Comparison of ENCODE assay signal across 8 mouse cellular contexts in the genomic region with DNA sequence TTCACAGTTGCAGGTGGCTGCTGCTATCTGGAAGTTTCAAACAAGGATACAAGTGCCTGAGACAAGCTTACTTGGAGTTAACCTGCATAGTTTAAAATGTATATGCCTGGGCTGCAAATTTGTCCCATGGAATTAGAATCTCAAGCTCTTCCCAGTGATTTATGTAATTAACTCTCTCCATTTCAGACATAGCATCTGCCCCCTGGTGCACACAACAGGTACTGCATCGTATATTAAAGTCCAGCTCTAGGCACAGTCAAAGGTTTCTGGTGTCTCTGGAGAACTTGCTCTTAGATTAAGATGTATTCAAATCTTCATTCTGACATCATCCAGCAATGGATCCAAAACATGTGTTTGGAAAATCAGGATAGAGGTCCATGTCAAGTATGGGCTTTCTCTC.
DNase-seq lines count a peak whose midpoint lies in the region; ATAC-seq and TF ChIP-seq lines count a peak whose summit lies in the region.

No protein-coding gene starts in this region.

- H3K9ac ChIP-seq in hindbrain, embryonic 16.5 days (ENCODE audit: low read depth, low read length) = no peak overlapping the region

- DNase-seq in hindbrain, embryonic 10.5 days (ENCODE audit: low spot score) = peak; percentile 41
- peak; percentile 53 for DNase-seq in testis, postnatal 10 days (ENCODE audit: low spot score)
- no peak for DNase-seq in testis, postnatal 14 days (ENCODE audit: low spot score)
- DNase-seq in brain, embryonic 14.5 days (ENCODE audit: low read depth) = peak; percentile 49
- DNase-seq in layer of hippocampus, postnatal 10 days (ENCODE audit: low spot score in 2 of 2) = peak; percentile 25 to 45
- DNase-seq in thymus, postnatal 14 days = peak; percentile 9
- DNase-seq in T-cell, adult 2 months (ENCODE audit: low spot score) = no peak

- 11% methylated on average over 1 of the region's 1 CpGs for WGBS in hindbrain, embryonic 10.5 days
- 11% methylated on average over 1 of the region's 1 CpGs for WGBS in hindbrain, embryonic 16.5 days

- no peak overlapping the region for H3K27ac ChIP-seq in hindbrain, embryonic 10.5 days
- H3K27ac ChIP-seq in hindbrain, embryonic 16.5 days (ENCODE audit: low read depth, low read length) = no peak overlapping the region

- peak; percentile 65; the same call in 1 of the 2 replicates for TF ChIP-seq CTCF in brain, embryonic 14.5 days (IDR thresholded peaks at IDR 0.05; ENCODE audit: borderline replicate concordance, extremely low read depth, insufficient read depth, insufficient read length)

- no peak for ATAC-seq in hindbrain, embryonic 16.5 days

- H3K4me1 ChIP-seq in hindbrain, embryonic 10.5 days (replicated peaks) = no peaks in the 10 kb centered on the region
- H3K4me1 ChIP-seq in hindbrain, embryonic 16.5 days (ENCODE audit: control insufficient read depth, insufficient read depth, low read depth, low read length) = no peaks in the 10 kb centered on the region

- H3K4me2 ChIP-seq in hindbrain, embryonic 16.5 days (ENCODE audit: low read length) = no peak overlapping the region

- H3K27me3 ChIP-seq in hindbrain, embryonic 10.5 days (ENCODE audit: insufficient read depth, poor library complexity, severe bottlenecking) = no peaks in the 10 kb centered on the region
- H3K27me3 ChIP-seq in hindbrain, embryonic 16.5 days (replicated peaks; ENCODE audit: control insufficient read depth, insufficient read depth, low read length) = no peaks in the 10 kb centered on the region

- no peak overlapping the region for H3K4me3 ChIP-seq in hindbrain, embryonic 10.5 days
- H3K4me3 ChIP-seq in hindbrain, embryonic 16.5 days (ENCODE audit: low read length) = no peak overlapping the region

- TF ChIP-seq POLR2A in brain, embryonic 14.5 days (IDR thresholded peaks at IDR 0.05; ENCODE audit: borderline replicate concordance, extremely low read depth, insufficient read depth, insufficient read length, poor library complexity, severe bottlenecking) = no peak

- H3K9me3 ChIP-seq in hindbrain, embryonic 10.5 days = no peaks in the 10 kb centered on the region
- H3K9me3 ChIP-seq in hindbrain, embryonic 16.5 days (ENCODE audit: control insufficient read depth, low read length) = no peaks in the 10 kb centered on the region

- no peaks in the 10 kb centered on the region for H3K36me3 ChIP-seq in hindbrain, embryonic 10.5 days
- H3K36me3 ChIP-seq in hindbrain, embryonic 16.5 days (ENCODE audit: control insufficient read depth, insufficient read depth, low read length) = no peaks in the 10 kb centered on the region

Comparison
In these comparisons a context has a peak if more than half of its experiments do, and no peak if none do; other contexts are left out.
1. DNase-seq: peak in hindbrain, embryonic 10.5 days (single experiment), testis, postnatal 10 days (single experiment), brain, embryonic 14.5 days (single experiment), layer of hippocampus, postnatal 10 days (2 of 2) and thymus, postnatal 14 days (single experiment); none in testis, postnatal 14 days (single experiment) and T-cell, adult 2 months (single experiment).